8 mouse cellular contexts compared by ENCODE assay signal in the genomic region with DNA sequence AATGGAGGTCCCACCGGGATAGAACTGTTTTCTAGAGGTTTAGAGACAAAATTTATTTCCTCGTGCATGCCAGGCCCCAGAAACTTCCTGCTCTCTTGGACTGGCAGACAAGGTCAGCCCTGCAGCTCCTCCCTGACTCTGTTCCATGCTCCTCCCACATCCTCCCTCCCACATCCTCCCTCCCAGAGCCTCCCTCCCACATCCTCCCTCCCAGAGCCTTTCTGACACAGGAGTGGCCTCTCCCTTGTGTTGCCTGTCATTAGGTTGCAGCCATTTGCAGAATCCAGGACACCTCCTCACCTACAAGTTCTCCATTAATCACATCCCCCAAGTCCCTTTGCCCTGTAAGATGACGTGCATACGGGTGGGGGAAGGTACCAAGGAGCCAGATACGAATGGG.
DNase-seq lines count a peak whose midpoint lies in the region; ATAC-seq and TF ChIP-seq lines count a peak whose summit lies in the region.

No protein-coding gene starts in this region.

- H3K27ac ChIP-seq in midbrain, embryonic 14.5 days (replicated peaks; ENCODE audit: low read depth, low read length): no peak overlapping the region
- no peak overlapping the region for H3K27ac ChIP-seq in midbrain, postnatal 0 days (ENCODE audit: low read depth, low read length)
- 0 out of 2 replicates have a peak overlapping the region, but pooled peaks have one; percentile 41 for H3K27ac ChIP-seq in kidney, embryonic 15.5 days

- DNase-seq in midbrain, embryonic 14.5 days: peak; percentile 35
- DNase-seq in midbrain, postnatal 0 days (ENCODE audit: low spot score): no peak
- peak; percentile 26 for DNase-seq in embryo, embryonic 11.5 days (ENCODE audit: low read depth, low spot score)
- DNase-seq in retina, postnatal 1 day: peak; percentile 79
- DNase-seq in right cerebral cortex, postnatal 25 days: no peak
- no peak for DNase-seq in natural killer cell, adult 2 months (ENCODE audit: low spot score in 2 of 2)
- no peak for DNase-seq in gastrocnemius, adult 18-20 months (ENCODE audit: low spot score)

- ATAC-seq in midbrain, embryonic 14.5 days (ENCODE audit: low FRiP score, low TSS enrichment): no peak
- no peak for ATAC-seq in midbrain, postnatal 0 days (ENCODE audit: low FRiP score)
- peak; percentile 92 for ATAC-seq in kidney, embryonic 15.5 days (replicated peaks; ENCODE audit: low FRiP score)

- H3K4me1 ChIP-seq in midbrain, embryonic 14.5 days (ENCODE audit: control insufficient read depth, insufficient read depth, low read length): no peaks in the 10 kb centered on the region
- H3K4me1 ChIP-seq in midbrain, postnatal 0 days (ENCODE audit: insufficient read depth, low read length): no peaks in the 10 kb centered on the region
- peaks cover 38% of the 10 kb centered on the region for H3K4me1 ChIP-seq in kidney, embryonic 15.5 days

- no peak for TF ChIP-seq CTCF in midbrain, postnatal 0 days (IDR thresholded peaks at IDR 0.05)

- WGBS in midbrain, embryonic 14.5 days: 51% methylated on average over 5 of the region's 5 CpGs
- WGBS in midbrain, postnatal 0 days: 50% methylated on average over 5 of the region's 5 CpGs
- 11% methylated on average over 5 of the region's 5 CpGs for WGBS in kidney, embryonic 15.5 days

- H3K9me3 ChIP-seq in midbrain, embryonic 14.5 days (ENCODE audit: control insufficient read depth, low read length): no peaks in the 10 kb centered on the region
- H3K9me3 ChIP-seq in midbrain, postnatal 0 days (ENCODE audit: low read length): no peaks in the 10 kb centered on the region
- H3K9me3 ChIP-seq in kidney, embryonic 15.5 days (replicated peaks): no peaks in the 10 kb centered on the region; the same call in 1 of the 2 replicates

- H3K4me2 ChIP-seq in midbrain, embryonic 14.5 days (ENCODE audit: low read length): no peak overlapping the region
- no peak overlapping the region for H3K4me2 ChIP-seq in midbrain, postnatal 0 days (ENCODE audit: low read depth, low read length, poor library complexity, severe bottlenecking)
- no peak overlapping the region for H3K4me2 ChIP-seq in kidney, embryonic 15.5 days

- no peak overlapping the region for H3K9ac ChIP-seq in midbrain, embryonic 14.5 days (replicated peaks; ENCODE audit: low read length)
- H3K9ac ChIP-seq in midbrain, postnatal 0 days (replicated peaks; ENCODE audit: low read length, poor library complexity, severe bottlenecking): no peak overlapping the region
- no peak overlapping the region for H3K9ac ChIP-seq in kidney, embryonic 15.5 days

- H3K36me3 ChIP-seq in midbrain, embryonic 14.5 days (ENCODE audit: control insufficient read depth, insufficient read depth, low read length): no peaks in the 10 kb centered on the region
- H3K36me3 ChIP-seq in midbrain, postnatal 0 days (ENCODE audit: insufficient read depth, low read length): no peaks in the 10 kb centered on the region
- no peaks in the 10 kb centered on the region for H3K36me3 ChIP-seq in kidney, embryonic 15.5 days

- no peaks in the 10 kb centered on the region for H3K27me3 ChIP-seq in midbrain, embryonic 14.5 days (ENCODE audit: control insufficient read depth, insufficient read depth, low read length)
- H3K27me3 ChIP-seq in midbrain, postnatal 0 days (ENCODE audit: insufficient read depth, low read length): no peaks in the 10 kb centered on the region
- H3K27me3 ChIP-seq in kidney, embryonic 15.5 days: no peaks in the 10 kb centered on the region

- H3K4me3 ChIP-seq in midbrain, embryonic 14.5 days (replicated peaks; ENCODE audit: low read depth, low read length): no peak overlapping the region
- H3K4me3 ChIP-seq in midbrain, postnatal 0 days (ENCODE audit: low read depth, low read length): no peak overlapping the region
- H3K4me3 ChIP-seq in kidney, embryonic 15.5 days (replicated peaks): no peak overlapping the region

Comparison
In these comparisons a context has a peak if more than half of its experiments do, and no peak if none do; other contexts are left out.
1. DNase-seq: peak in midbrain, embryonic 14.5 days (single experiment), embryo, embryonic 11.5 days (single experiment) and retina, postnatal 1 day (single experiment); none in midbrain, postnatal 0 days (single experiment), right cerebral cortex, postnatal 25 days (single experiment), natural killer cell, adult 2 months (0 of 2) and gastrocnemius, adult 18-20 months (single experiment).